In genomic region chr3:101604550-101605223, GRCm38 (mm10) we compare ENCODE assay signal across 8 mouse cellular contexts. TPM values are rescaled to one million over a fixed set of nuclear protein-coding genes. Genes with fewer than 3 reads are reported as not detected.
DNase-seq lines count a peak whose midpoint lies in the region; ATAC-seq and TF ChIP-seq lines count a peak whose summit lies in the region.

TSS of gene Atp1a1 (minus strand) at chr3:101604684.

- peak; percentile 96 for ATAC-seq in embryonic facial prominence, embryonic 15.5 days (ENCODE audit: insufficient number of reproducible peaks, low FRiP score, low TSS enrichment, low read depth)
- peak; percentile 97 for ATAC-seq in limb, embryonic 14.5 days (ENCODE audit: low FRiP score, low read depth)
- ATAC-seq in midbrain, postnatal 0 days (ENCODE audit: low FRiP score), result peak; percentile 97

- DNase-seq in 416B (ENCODE audit: low read depth), result peak; percentile 97
- peak; percentile 98 for DNase-seq in heart, adult 8-10 months (ENCODE audit: low spot score)
- peak; percentile 99 for DNase-seq in kidney, adult 9 months
- peak; percentile 98 for DNase-seq in limb, embryonic 14.5 days (ENCODE audit: low spot score)
- DNase-seq in midbrain, postnatal 0 days (ENCODE audit: low spot score), result peak; percentile 97
- peak; percentile 97 to 98 for DNase-seq in spleen, postnatal 14 days (ENCODE audit: low spot score in 2 of 2)

- H3K27me3 ChIP-seq in embryonic facial prominence, embryonic 15.5 days, result no peaks in the 10 kb centered on the region
- H3K27me3 ChIP-seq in limb, embryonic 14.5 days (ENCODE audit: control insufficient read depth, insufficient read depth, low read length), result peaks cover 7% of the 10 kb centered on the region; the same call in 1 of the 2 replicates
- H3K27me3 ChIP-seq in midbrain, postnatal 0 days (ENCODE audit: insufficient read depth, low read length), result no peaks in the 10 kb centered on the region

- H3K4me1 ChIP-seq in bone marrow, adult 2 months (ENCODE audit: control insufficient read depth, insufficient read depth, low read length), result no peaks in the 10 kb centered on the region; the same call in 1 of the 2 replicates
- H3K4me1 ChIP-seq in embryonic facial prominence, embryonic 15.5 days, result peaks cover 49% of the 10 kb centered on the region
- H3K4me1 ChIP-seq in limb, embryonic 14.5 days (ENCODE audit: control insufficient read depth, insufficient read depth, low read length), result peaks cover 46% of the 10 kb centered on the region
- peaks cover 19% of the 10 kb centered on the region for H3K4me1 ChIP-seq in midbrain, postnatal 0 days (ENCODE audit: insufficient read depth, low read length)

- H3K9me3 ChIP-seq in embryonic facial prominence, embryonic 15.5 days (replicated peaks), result no peaks in the 10 kb centered on the region
- H3K9me3 ChIP-seq in limb, embryonic 14.5 days (ENCODE audit: control insufficient read depth, low read length), result no peaks in the 10 kb centered on the region
- H3K9me3 ChIP-seq in midbrain, postnatal 0 days (ENCODE audit: low read length), result no peaks in the 10 kb centered on the region

- peak within 1 kb of the TSS; percentile 88 for H3K4me2 ChIP-seq in embryonic facial prominence, embryonic 15.5 days (replicated peaks)
- H3K4me2 ChIP-seq in limb, embryonic 14.5 days (replicated peaks; ENCODE audit: low read depth, low read length, severe bottlenecking), result peak within 1 kb of the TSS; percentile 78
- peak within 1 kb of the TSS; percentile 83 for H3K4me2 ChIP-seq in midbrain, postnatal 0 days (ENCODE audit: low read depth, low read length, poor library complexity, severe bottlenecking)

- peak; percentile 97 for TF ChIP-seq POLR2A in bone marrow, adult 2 months (IDR thresholded peaks at IDR 0.05; ENCODE audit: borderline replicate concordance, control insufficient read depth, low read depth, low read length)
- TF ChIP-seq POLR2A in limb, embryonic 14.5 days (IDR thresholded peaks at IDR 0.05; ENCODE audit: borderline replicate concordance, extremely low read depth, insufficient read depth, insufficient read length), result peak; percentile 86; the same call in 1 of the 2 replicates

- H3K27ac ChIP-seq in bone marrow, adult 2 months (ENCODE audit: control insufficient read depth, insufficient read depth, low read depth, low read length, poor library complexity), result peak within 1 kb of the TSS; percentile 94
- H3K27ac ChIP-seq in embryonic facial prominence, embryonic 15.5 days (replicated peaks), result peak within 1 kb of the TSS; percentile 96
- H3K27ac ChIP-seq in limb, embryonic 14.5 days (replicated peaks; ENCODE audit: low read depth, low read length), result peak within 1 kb of the TSS; percentile 98
- peak within 1 kb of the TSS; percentile 97 for H3K27ac ChIP-seq in midbrain, postnatal 0 days (ENCODE audit: low read depth, low read length)

- WGBS in bone marrow, adult 2 months, result 1% methylated on average over 64 of the region's 64 CpGs
- WGBS in embryonic facial prominence, embryonic 15.5 days, result under 1% methylated on average over 63 of the region's 64 CpGs
- WGBS in limb, embryonic 14.5 days, result under 1% methylated on average over 52 of the region's 64 CpGs
- WGBS in midbrain, postnatal 0 days, result under 1% methylated on average over 62 of the region's 64 CpGs

- H3K4me3 ChIP-seq in bone marrow, adult 2 months (replicated peaks; ENCODE audit: control insufficient read depth, low read depth, low read length), result peak within 1 kb of the TSS; percentile 59
- peak within 1 kb of the TSS; percentile 91 for H3K4me3 ChIP-seq in embryonic facial prominence, embryonic 15.5 days (replicated peaks)
- H3K4me3 ChIP-seq in limb, embryonic 14.5 days (replicated peaks; ENCODE audit: low read length), result peak within 1 kb of the TSS; percentile 97
- H3K4me3 ChIP-seq in midbrain, postnatal 0 days (ENCODE audit: low read depth, low read length), result peak within 1 kb of the TSS; percentile 96

- peak within 1 kb of the TSS; percentile 90 for H3K9ac ChIP-seq in embryonic facial prominence, embryonic 15.5 days
- peak within 1 kb of the TSS; percentile 95 for H3K9ac ChIP-seq in limb, embryonic 14.5 days (ENCODE audit: low read depth, low read length, severe bottlenecking)
- H3K9ac ChIP-seq in midbrain, postnatal 0 days (replicated peaks; ENCODE audit: low read length, poor library complexity, severe bottlenecking), result peak within 1 kb of the TSS; percentile 98

- no peaks in the 10 kb centered on the region for H3K36me3 ChIP-seq in embryonic facial prominence, embryonic 15.5 days
- H3K36me3 ChIP-seq in limb, embryonic 14.5 days (ENCODE audit: control insufficient read depth, insufficient read depth, low read length), result no peaks in the 10 kb centered on the region
- no peaks in the 10 kb centered on the region for H3K36me3 ChIP-seq in midbrain, postnatal 0 days (ENCODE audit: insufficient read depth, low read length)

- TF ChIP-seq CTCF in bone marrow, adult 2 months (IDR thresholded peaks at IDR 0.05; ENCODE audit: control insufficient read depth, insufficient read depth, low read length), result no peak
- TF ChIP-seq CTCF in midbrain, postnatal 0 days (IDR thresholded peaks at IDR 0.05), result peak; percentile 39

RNA-seq across cellular contexts. Expression of gene Atp1a1, which starts in this region (rescaled TPM):
- 57.8 and 73.9 TPM in 2 replicates for polyA plus RNA-seq in bone marrow, adult 2 months (2011; ENCODE audit: insufficient read depth, insufficient read length, low replicate concordance, missing spikeins)
- 116 and 123 TPM in 2 replicates for polyA plus RNA-seq in embryonic facial prominence, embryonic 15.5 days (2015; fragmentation: Nextera tagmentation; extraction: Ambion mirVana)
- total RNA-seq in heart, adult 8-10 months (2022), result 100 to 1,000 TPM; 757 to 917 (median 814) TPM
- polyA plus RNA-seq in limb, embryonic 14.5 days (2012; rRNA removed), result 157 and 167 TPM in 2 replicates
- polyA plus RNA-seq in limb, embryonic 14.5 days (2014; fragmentation: Nextera tagmentation; extraction: Ambion mirVana), result 128 and 129 TPM in 2 replicates
- 211 and 235 TPM in 2 replicates for total RNA-seq in midbrain, postnatal 0 days (2014; rRNA removed)
- 54.7 and 56.7 TPM in 2 replicates for polyA plus RNA-seq in midbrain, postnatal 0 days (2015; fragmentation: Nextera tagmentation; extraction: Ambion mirVana)

Comparison
In these comparisons a context has a peak if more than half of its experiments do, and no peak if none do; other contexts are left out.
1. Peak in every context shown above with its lines: DNase-seq, ATAC-seq, H3K4me3 ChIP-seq and H3K27ac ChIP-seq.